Mouse (Mus musculus): ENCODE data around the gene Abhd17a. TPM values are rescaled to one million over a fixed set of nuclear protein-coding genes. Genes with fewer than 3 reads are reported as not detected.

The Abhd17a gene
- polyA plus RNA-seq (2015; fragmentation: Nextera tagmentation; extraction: Ambion mirVana): 127 and 130 TPM in 2 replicates

- H3K4me2 ChIP-seq (ENCODE audit: low read length): peak within 1 kb of the TSS; percentile 94
- no peaks in the 10 kb centered on the region for H3K27me3 ChIP-seq (replicated peaks; ENCODE audit: control insufficient read depth, insufficient read depth, low read length)
- peak within 1 kb of the TSS; percentile 92 for H3K9ac ChIP-seq (ENCODE audit: low read depth, low read length)
- H3K4me3 ChIP-seq (ENCODE audit: low read length): peak within 1 kb of the TSS; percentile 92
- no peaks in the 10 kb centered on the region for H3K36me3 ChIP-seq (ENCODE audit: control insufficient read depth, insufficient read depth, low read length)
- H3K27ac ChIP-seq (ENCODE audit: low read depth, low read length): peak within 1 kb of the TSS; percentile 75
- 0% methylated on average over 66 of the region's 73 CpGs for WGBS
- H3K4me1 ChIP-seq (ENCODE audit: control insufficient read depth, insufficient read depth, low read depth, low read length): peaks cover 21% of the 10 kb centered on the region
- ATAC-seq: peak; percentile 96
- H3K9me3 ChIP-seq (ENCODE audit: control insufficient read depth, low read length): no peaks in the 10 kb centered on the region
Measured at GRCm38 (mm10) chr10:80589879-80590854, at the start of gene Abhd17a. TSS of gene Abhd17a (minus strand) at chr10:80590341.

GRCm38 (mm10) chr10:80635345-80635744, 45.2 kb upstream of the Abhd17a start:
- Histone ChIP-seq H3K4me2 (ENCODE audit: low read length) (no peak overlapping the region), H3K4me1 (ENCODE audit: control insufficient read depth, insufficient read depth, low read depth, low read length) (no peaks in the 10 kb centered on the region), H3K9me3 (ENCODE audit: control insufficient read depth, low read length) (no peaks in the 10 kb centered on the region), H3K9ac (ENCODE audit: low read depth, low read length) (no peak overlapping the region), H3K27me3 (replicated peaks; ENCODE audit: control insufficient read depth, insufficient read depth, low read length) (no peaks in the 10 kb centered on the region), H3K4me3 (ENCODE audit: low read length) (no peak overlapping the region), H3K36me3 (ENCODE audit: control insufficient read depth, insufficient read depth, low read length) (peaks cover 49% of the 10 kb centered on the region), H3K27ac (ENCODE audit: low read depth, low read length) (no peak overlapping the region)
- 93% methylated on average over 6 of the region's 6 CpGs for WGBS
- no peak for ATAC-seq

- no peak overlapping the region for H3K4me2 ChIP-seq (ENCODE audit: low read length)
- 77% methylated on average over 9 of the region's 9 CpGs for WGBS
- no peaks in the 10 kb centered on the region; the same call in 1 of the 2 replicates for H3K36me3 ChIP-seq (ENCODE audit: control insufficient read depth, insufficient read depth, low read length)
- H3K27ac ChIP-seq (ENCODE audit: low read depth, low read length): no peak overlapping the region
- no peak overlapping the region for H3K9ac ChIP-seq (ENCODE audit: low read depth, low read length)
- H3K4me3 ChIP-seq (ENCODE audit: low read length): no peak overlapping the region
- ATAC-seq: no peak
- H3K9me3 ChIP-seq (ENCODE audit: control insufficient read depth, low read length): no peaks in the 10 kb centered on the region
- no peaks in the 10 kb centered on the region for H3K27me3 ChIP-seq (replicated peaks; ENCODE audit: control insufficient read depth, insufficient read depth, low read length)
- peaks cover 15% of the 10 kb centered on the region for H3K4me1 ChIP-seq (ENCODE audit: control insufficient read depth, insufficient read depth, low read depth, low read length)
Measured at GRCm38 (mm10) chr10:80628925-80629324, 38.8 kb upstream of the Abhd17a start.

GRCm38 (mm10) chr10:80627685-80628084, 37.5 kb upstream of the Abhd17a start:
- no peak overlapping the region for H3K9ac ChIP-seq (ENCODE audit: low read depth, low read length)

GRCm38 (mm10) chr10:80625764-80626163, 35.6 kb upstream of the Abhd17a start:
- ATAC-seq: no peak
- Histone ChIP-seq H3K4me3 (ENCODE audit: low read length) (no peak overlapping the region), H3K36me3 (ENCODE audit: control insufficient read depth, insufficient read depth, low read length) (no peaks in the 10 kb centered on the region; the same call in 1 of the 2 replicates), H3K9ac (ENCODE audit: low read depth, low read length) (no peak overlapping the region), H3K27me3 (replicated peaks; ENCODE audit: control insufficient read depth, insufficient read depth, low read length) (no peaks in the 10 kb centered on the region), H3K4me2 (ENCODE audit: low read length) (no peak overlapping the region), H3K27ac (ENCODE audit: low read depth, low read length) (no peak overlapping the region), H3K4me1 (ENCODE audit: control insufficient read depth, insufficient read depth, low read depth, low read length) (peaks cover 31% of the 10 kb centered on the region), H3K9me3 (ENCODE audit: control insufficient read depth, low read length) (no peaks in the 10 kb centered on the region)
- WGBS: 90% methylated on average over 4 of the region's 4 CpGs

More at GRCm38 (mm10) chr10:80627685-80628084, 37.5 kb upstream of the Abhd17a start:
- Histone ChIP-seq H3K4me2 (ENCODE audit: low read length) (no peak overlapping the region), H3K9me3 (ENCODE audit: control insufficient read depth, low read length) (no peaks in the 10 kb centered on the region), H3K36me3 (ENCODE audit: control insufficient read depth, insufficient read depth, low read length) (no peaks in the 10 kb centered on the region; the same call in 1 of the 2 replicates), H3K27me3 (replicated peaks; ENCODE audit: control insufficient read depth, insufficient read depth, low read length) (no peaks in the 10 kb centered on the region), H3K4me1 (ENCODE audit: control insufficient read depth, insufficient read depth, low read depth, low read length) (peaks cover 24% of the 10 kb centered on the region), H3K27ac (ENCODE audit: low read depth, low read length) (no peak overlapping the region), H3K4me3 (ENCODE audit: low read length) (no peak overlapping the region)
- WGBS: 67% methylated on average over 1 of the region's 2 CpGs
- no peak for ATAC-seq

GRCm38 (mm10) chr10:80623457-80624191, 33.5 kb upstream of the Abhd17a start:
- ATAC-seq: no peak

GRCm38 (mm10) chr10:80622661-80623456, 32.7 kb upstream of the Abhd17a start, which contains the start of gene Csnk1g2:
TSS of gene Csnk1g2 (plus strand) at chr10:80622838.
- Histone ChIP-seq H3K9me3 (ENCODE audit: control insufficient read depth, low read length) (no peaks in the 10 kb centered on the region), H3K27me3 (replicated peaks; ENCODE audit: control insufficient read depth, insufficient read depth, low read length) (no peaks in the 10 kb centered on the region), H3K27ac (ENCODE audit: low read depth, low read length) (peak within 1 kb of the TSS; percentile 92), H3K4me3 (ENCODE audit: low read length) (peak within 1 kb of the TSS; percentile 89), H3K4me1 (ENCODE audit: control insufficient read depth, insufficient read depth, low read depth, low read length) (peaks cover 31% of the 10 kb centered on the region), H3K4me2 (ENCODE audit: low read length) (peak within 1 kb of the TSS; percentile 99), H3K36me3 (ENCODE audit: control insufficient read depth, insufficient read depth, low read length) (no peaks in the 10 kb centered on the region), H3K9ac (ENCODE audit: low read depth, low read length) (peak within 1 kb of the TSS; percentile 96)
- ATAC-seq: no peak; the same call in 1 of the 2 replicates
- under 1% methylated on average over 43 of the region's 85 CpGs for WGBS

More at GRCm38 (mm10) chr10:80623457-80624191, 33.5 kb upstream of the Abhd17a start:
- Histone ChIP-seq H3K4me1 (ENCODE audit: control insufficient read depth, insufficient read depth, low read depth, low read length) (peaks cover 31% of the 10 kb centered on the region), H3K27ac (ENCODE audit: low read depth, low read length) (peak overlapping the region; percentile 90), H3K9ac (ENCODE audit: low read depth, low read length) (peak overlapping the region; percentile 96), H3K9me3 (ENCODE audit: control insufficient read depth, low read length) (no peaks in the 10 kb centered on the region), H3K27me3 (replicated peaks; ENCODE audit: control insufficient read depth, insufficient read depth, low read length) (no peaks in the 10 kb centered on the region), H3K4me3 (ENCODE audit: low read length) (peak overlapping the region; percentile 89), H3K4me2 (ENCODE audit: low read length) (peak overlapping the region; percentile 99), H3K36me3 (ENCODE audit: control insufficient read depth, insufficient read depth, low read length) (no peaks in the 10 kb centered on the region)
- 15% methylated on average over 15 of the region's 15 CpGs for WGBS

GRCm38 (mm10) chr10:80621940-80622660, 32.0 kb upstream of the Abhd17a start:
- Histone ChIP-seq H3K4me2 (ENCODE audit: low read length) (peak overlapping the region; percentile 70), H3K27ac (ENCODE audit: low read depth, low read length) (peak overlapping the region; percentile 92), H3K4me3 (ENCODE audit: low read length) (peak overlapping the region; percentile 89), H3K9ac (ENCODE audit: low read depth, low read length) (peak overlapping the region; percentile 49), H3K27me3 (replicated peaks; ENCODE audit: control insufficient read depth, insufficient read depth, low read length) (no peaks in the 10 kb centered on the region), H3K4me1 (ENCODE audit: control insufficient read depth, insufficient read depth, low read depth, low read length) (peaks cover 28% of the 10 kb centered on the region), H3K9me3 (ENCODE audit: control insufficient read depth, low read length) (no peaks in the 10 kb centered on the region), H3K36me3 (ENCODE audit: control insufficient read depth, insufficient read depth, low read length) (no peaks in the 10 kb centered on the region)
- 0% methylated on average over 64 of the region's 64 CpGs for WGBS
- peak; percentile 97 for ATAC-seq

Measured in hindbrain, embryonic 16.5 days (tissue).